Mouse (Mus musculus): Measurements from ENCODE around the gene Zfp365. TPM values are rescaled to one million over a fixed set of nuclear protein-coding genes. Genes with fewer than 3 reads are reported as not detected.

Zfp365 gene
- polyA plus RNA-seq, 1 experiment from 2014 or later, result 2.2 TPM

DNA sequence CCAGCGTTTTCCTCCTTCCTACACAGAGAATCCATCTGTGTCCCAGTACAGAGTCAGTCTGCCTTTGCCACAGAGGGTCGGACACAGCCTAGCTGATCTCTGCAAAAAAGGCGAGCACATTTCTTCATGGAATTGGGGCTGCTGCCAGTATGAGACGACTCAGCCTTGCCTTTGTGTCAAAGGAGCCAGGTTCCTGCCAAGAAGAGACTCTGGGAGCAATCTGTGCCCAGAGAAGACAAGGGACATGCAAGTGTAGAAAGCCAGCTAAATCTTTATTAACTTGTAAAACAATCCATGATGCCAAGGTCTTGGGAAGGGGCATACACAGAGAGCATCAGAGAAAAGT, 54.9 kb downstream of the Zfp365 start:
- Histone ChIP-seq H3K4me1 (peaks cover 17% of the 10 kb centered on the region), H3K4me3 (no peak overlapping the region), H3K27ac (replicated peaks) (no peak overlapping the region), H3K36me3 (replicated peaks) (no peaks in the 10 kb centered on the region), H3K27me3 (replicated peaks; ENCODE audit: low read depth, poor library complexity, severe bottlenecking) (0 out of 2 replicates have a peak, but pooled peaks cover 3% of the 10 kb centered on the region), H3K9me3 (no peaks in the 10 kb centered on the region)
- WGBS, result 87% methylated on average over 4 of the region's 4 CpGs
- DNase-seq (ENCODE audit: low spot score), result no peak

GRCm38 (mm10) chr10:67856791-67857560, 55.5 kb downstream of the Zfp365 start:
- H3K4me1 ChIP-seq, result peaks cover 17% of the 10 kb centered on the region
- DNase-seq (ENCODE audit: low spot score), result no peak
- 92% methylated on average over 14 of the region's 14 CpGs for WGBS

GRCm38 (mm10) chr10:67855760-67856159, 56.7 kb downstream of the Zfp365 start:
- no peak overlapping the region for H3K4me3 ChIP-seq
- 68% methylated on average over 5 of the region's 5 CpGs for whole genome bisulfite sequencing

More at GRCm38 (mm10) chr10:67856791-67857560, 55.5 kb downstream of the Zfp365 start:
- Histone ChIP-seq H3K27ac (replicated peaks) (no peak overlapping the region), H3K27me3 (replicated peaks; ENCODE audit: low read depth, poor library complexity, severe bottlenecking) (0 out of 2 replicates have a peak, but pooled peaks cover 3% of the 10 kb centered on the region), H3K9me3 (no peaks in the 10 kb centered on the region), H3K36me3 (replicated peaks) (no peaks in the 10 kb centered on the region), H3K4me3 (no peak overlapping the region)

GRCm38 (mm10) chr10:67852411-67852810, 60.1 kb downstream of the Zfp365 start:
- WGBS, result 65% methylated on average over 6 of the region's 6 CpGs
- H3K27ac ChIP-seq (replicated peaks), result no peak overlapping the region
- no peaks in the 10 kb centered on the region for H3K36me3 ChIP-seq (replicated peaks)
- no peaks in the 10 kb centered on the region for H3K27me3 ChIP-seq (replicated peaks; ENCODE audit: low read depth, poor library complexity, severe bottlenecking)
- H3K9me3 ChIP-seq, result no peaks in the 10 kb centered on the region
- no peak overlapping the region for H3K4me3 ChIP-seq
- DNase-seq (ENCODE audit: low spot score), result no peak
- H3K4me1 ChIP-seq, result peaks cover 22% of the 10 kb centered on the region

More at GRCm38 (mm10) chr10:67855760-67856159, 56.7 kb downstream of the Zfp365 start:
- Histone ChIP-seq H3K4me1 (peaks cover 22% of the 10 kb centered on the region), H3K36me3 (replicated peaks) (no peaks in the 10 kb centered on the region), H3K27me3 (replicated peaks; ENCODE audit: low read depth, poor library complexity, severe bottlenecking) (0 out of 2 replicates have a peak, but pooled peaks cover 3% of the 10 kb centered on the region), H3K9me3 (no peaks in the 10 kb centered on the region), H3K27ac (replicated peaks) (no peak overlapping the region)
- DNase-seq (ENCODE audit: low spot score), result no peak

DNA sequence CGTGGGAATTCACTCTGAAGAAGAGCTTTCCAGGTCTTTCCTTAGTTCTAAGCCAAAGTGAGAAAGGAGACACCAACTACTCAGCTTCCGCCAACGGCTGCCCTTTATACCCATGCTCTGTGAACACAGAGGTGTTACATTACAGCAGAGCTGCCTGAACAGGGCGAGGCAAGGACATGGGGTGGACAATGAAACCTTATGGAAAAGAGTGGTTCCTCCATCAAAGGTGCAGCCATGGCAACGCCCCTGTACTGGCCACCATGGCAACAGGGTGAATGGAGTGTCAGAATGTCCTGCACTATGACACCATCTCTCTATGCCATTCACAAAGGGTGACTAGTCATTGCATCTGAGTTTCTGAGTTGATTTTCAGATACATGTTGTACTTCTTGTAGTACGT, 61.4 kb downstream of the Zfp365 start:
- Histone ChIP-seq H3K9me3 (no peaks in the 10 kb centered on the region), H3K4me1 (peaks cover 22% of the 10 kb centered on the region), H3K36me3 (replicated peaks) (no peaks in the 10 kb centered on the region), H3K4me3 (no peak overlapping the region), H3K27me3 (replicated peaks; ENCODE audit: low read depth, poor library complexity, severe bottlenecking) (no peaks in the 10 kb centered on the region), H3K27ac (replicated peaks) (no peak overlapping the region)
- WGBS, result 66% methylated on average over 6 of the region's 6 CpGs
- peak; percentile 28 for DNase-seq (ENCODE audit: low spot score)

DNA sequence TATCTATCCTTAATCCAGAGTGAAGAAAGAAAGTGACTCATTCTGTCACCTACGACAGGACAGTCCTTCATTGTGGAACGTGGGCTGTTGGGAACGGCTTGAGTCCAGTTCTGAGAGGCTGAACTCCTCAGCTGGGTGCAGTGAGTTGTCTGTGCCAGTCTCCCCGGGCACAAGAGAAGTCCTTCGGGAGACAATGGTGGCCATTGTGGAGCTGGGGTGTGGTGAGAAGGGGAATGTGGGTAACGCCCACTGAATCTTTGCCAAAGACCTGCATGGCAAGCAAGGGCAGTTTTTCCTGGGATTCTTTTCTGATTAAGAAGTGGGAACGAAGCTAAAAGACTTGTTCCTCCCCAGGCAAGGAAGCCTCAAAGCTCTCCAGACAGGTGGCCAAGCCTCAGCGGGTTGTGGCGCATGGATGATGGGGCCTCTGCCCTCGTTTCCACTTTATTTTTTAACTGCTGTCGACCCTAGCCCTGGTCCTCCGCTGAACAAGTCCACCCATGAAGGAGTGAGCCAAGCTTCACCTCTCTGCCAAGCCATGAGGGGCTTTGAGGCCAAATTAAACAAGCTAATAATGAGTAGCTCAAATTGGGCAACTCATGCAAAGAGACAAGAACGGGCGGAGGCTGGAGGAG, 66.3 kb downstream of the Zfp365 start:
- Histone ChIP-seq H3K4me1 (peaks cover 3% of the 10 kb centered on the region), H3K9me3 (no peaks in the 10 kb centered on the region)
- WGBS, result 80% methylated on average over 14 of the region's 14 CpGs

DNA sequence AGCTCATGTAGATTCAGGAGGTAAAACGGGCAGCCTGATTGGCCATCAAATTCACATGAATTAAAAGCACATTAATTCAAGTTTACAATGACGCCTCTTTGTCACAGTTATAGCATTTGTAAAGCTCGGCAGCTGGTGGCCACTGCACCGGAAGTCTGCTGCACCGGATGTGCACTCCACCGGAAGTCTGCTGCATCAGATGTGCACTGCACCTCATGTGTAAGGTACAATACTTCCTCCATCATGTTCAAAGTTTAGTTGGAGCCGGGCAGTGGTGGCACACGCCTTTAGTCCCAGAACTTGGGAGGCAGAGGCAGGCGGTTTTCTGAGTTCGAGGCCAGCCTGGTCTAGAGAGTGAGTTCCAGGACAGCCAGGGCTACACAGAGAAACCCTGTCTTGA, 70.9 kb downstream of the Zfp365 start:
- no peak for DNase-seq (ENCODE audit: low spot score)
- Histone ChIP-seq H3K27ac (replicated peaks) (no peak overlapping the region), H3K4me3 (no peak overlapping the region), H3K9me3 (no peaks in the 10 kb centered on the region), H3K4me1 (no peaks in the 10 kb centered on the region), H3K36me3 (replicated peaks) (no peaks in the 10 kb centered on the region), H3K27me3 (replicated peaks; ENCODE audit: low read depth, poor library complexity, severe bottlenecking) (no peaks in the 10 kb centered on the region)
- 88% methylated on average over 10 of the region's 10 CpGs for WGBS

More for the DNA sequence above, 66.3 kb downstream of the Zfp365 start:
- H3K4me3 ChIP-seq, result no peak overlapping the region
- H3K27me3 ChIP-seq (replicated peaks; ENCODE audit: low read depth, poor library complexity, severe bottlenecking), result no peaks in the 10 kb centered on the region
- DNase-seq (ENCODE audit: low spot score), result no peak
- no peaks in the 10 kb centered on the region for H3K36me3 ChIP-seq (replicated peaks)
- H3K27ac ChIP-seq (replicated peaks), result no peak overlapping the region

- WGBS, result 93% methylated on average over 4 of the region's 4 CpGs
- H3K36me3 ChIP-seq (replicated peaks), result no peaks in the 10 kb centered on the region
- no peak overlapping the region for H3K4me3 ChIP-seq
- no peaks in the 10 kb centered on the region for H3K9me3 ChIP-seq
- DNase-seq (ENCODE audit: low spot score), result no peak
- H3K27me3 ChIP-seq (replicated peaks; ENCODE audit: low read depth, poor library complexity, severe bottlenecking), result no peaks in the 10 kb centered on the region
- H3K27ac ChIP-seq (replicated peaks), result no peak overlapping the region
- H3K4me1 ChIP-seq, result no peaks in the 10 kb centered on the region; the same call in 1 of the 2 replicates
Observed at GRCm38 (mm10) chr10:67840735-67841134, 71.7 kb downstream of the Zfp365 start.

GRCm38 (mm10) chr10:67839156-67839555, 73.3 kb downstream of the Zfp365 start:
- DNase-seq (ENCODE audit: low spot score), result no peak
- Histone ChIP-seq H3K36me3 (replicated peaks) (no peaks in the 10 kb centered on the region), H3K4me3 (no peak overlapping the region), H3K27ac (replicated peaks) (no peak overlapping the region), H3K4me1 (no peaks in the 10 kb centered on the region; the same call in 1 of the 2 replicates), H3K27me3 (replicated peaks; ENCODE audit: low read depth, poor library complexity, severe bottlenecking) (no peaks in the 10 kb centered on the region), H3K9me3 (no peaks in the 10 kb centered on the region)
- WGBS, result 88% methylated on average over 3 of the region's 3 CpGs

- Histone ChIP-seq H3K27me3 (replicated peaks; ENCODE audit: low read depth, poor library complexity, severe bottlenecking) (no peaks in the 10 kb centered on the region), H3K27ac (replicated peaks) (no peak overlapping the region), H3K9me3 (no peaks in the 10 kb centered on the region), H3K4me1 (no peaks in the 10 kb centered on the region; the same call in 1 of the 2 replicates), H3K36me3 (replicated peaks) (no peaks in the 10 kb centered on the region), H3K4me3 (no peak overlapping the region)
- no peak for DNase-seq (ENCODE audit: low spot score)
- 83% methylated on average over 17 of the region's 17 CpGs for WGBS
Observed at GRCm38 (mm10) chr10:67836426-67836825, 76.0 kb downstream of the Zfp365 start.

Other genes with a start within 250 kb of the Zfp365 start
- 11.7 and 12.8 TPM in 2 replicates for gene Rtkn2, start 66.9 kb upstream of the Zfp365 start, polyA plus RNA-seq (2016; fragmentation: Nextera tagmentation; extraction: Ambion mirVana)

Measured in embryonic facial prominence, embryonic 10.5 days (tissue).